Mouse (Mus musculus): Measurements from ENCODE around the gene Adamts13. TPM values are rescaled to one million over a fixed set of nuclear protein-coding genes. Genes with fewer than 3 reads are reported as not detected.

Adamts13 gene
- polyA plus RNA-seq, 1 experiment from 2014 or later, result not detected

DNA sequence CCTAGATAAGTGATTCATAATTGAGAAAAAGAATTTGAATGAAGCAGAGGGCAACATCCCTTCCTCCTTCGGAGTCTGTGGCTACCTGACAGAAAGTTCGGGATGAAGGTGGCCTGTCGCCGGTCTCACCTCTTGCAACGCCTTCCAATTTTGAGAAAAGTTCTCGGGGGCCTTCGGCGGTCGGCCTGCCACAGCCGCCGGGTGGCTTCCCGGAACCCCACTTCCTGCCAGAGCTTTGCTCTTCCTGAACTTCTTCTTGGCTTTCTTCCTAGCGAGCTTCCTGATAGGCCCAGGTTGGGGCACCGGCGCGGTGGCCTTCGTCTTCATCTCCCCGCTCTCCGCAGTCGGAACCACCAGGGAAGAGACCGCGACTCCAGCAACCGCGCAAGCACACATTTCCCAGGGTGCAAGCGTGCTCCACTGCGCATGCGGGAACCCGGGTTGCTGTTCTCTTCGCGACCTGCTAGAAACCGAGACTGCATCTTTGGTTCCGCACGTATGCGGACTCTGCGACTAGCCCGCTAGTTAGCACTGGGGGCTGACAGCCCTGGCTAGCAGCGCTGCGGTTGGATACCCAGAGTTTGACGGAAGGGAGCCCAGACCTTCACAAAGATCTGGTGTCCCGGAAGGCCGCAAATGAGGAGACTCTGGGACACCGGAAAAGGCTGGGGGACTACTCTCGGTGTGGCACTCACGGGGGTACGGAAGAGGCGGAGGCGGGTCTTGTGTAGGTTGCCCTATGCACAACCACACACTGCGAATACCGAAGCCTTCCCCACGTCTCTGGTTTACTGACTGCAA is 9.1 kb upstream of the Adamts13 start, which contains the start of gene Rexo4:
Gene Rexo4 (minus strand): TSS at position 464 of the 801 bp plus-strand sequence.
- peaks cover 7% of the 10 kb centered on the region for H3K36me3 ChIP-seq (ENCODE audit: control insufficient read depth, insufficient read depth, low read length)
- H3K4me2 ChIP-seq (replicated peaks; ENCODE audit: low read depth, low read length), result peak within 1 kb of the TSS; percentile 78
- no peaks in the 10 kb centered on the region for H3K27me3 ChIP-seq (ENCODE audit: control insufficient read depth, insufficient read depth, low read length)
- DNase-seq (ENCODE audit: low spot score) (peak; percentile 96), ATAC-seq (ENCODE audit: low FRiP score) (peak; percentile 96)
- peak within 1 kb of the TSS; percentile 86 for H3K9ac ChIP-seq (ENCODE audit: low read depth, low read length)
- under 1% methylated on average over 50 of the region's 50 CpGs for WGBS
- peak within 1 kb of the TSS; percentile 99 for H3K27ac ChIP-seq (ENCODE audit: low read depth, low read length)
- H3K4me1 ChIP-seq (replicated peaks; ENCODE audit: control insufficient read depth, insufficient read depth, low read length), result peaks cover 4% of the 10 kb centered on the region; the same call in 1 of the 2 replicates
- no peaks in the 10 kb centered on the region for H3K9me3 ChIP-seq (ENCODE audit: control insufficient read depth, low read length)
- peak within 1 kb of the TSS; percentile 87 for H3K4me3 ChIP-seq (ENCODE audit: low read depth, low read length)

DNA sequence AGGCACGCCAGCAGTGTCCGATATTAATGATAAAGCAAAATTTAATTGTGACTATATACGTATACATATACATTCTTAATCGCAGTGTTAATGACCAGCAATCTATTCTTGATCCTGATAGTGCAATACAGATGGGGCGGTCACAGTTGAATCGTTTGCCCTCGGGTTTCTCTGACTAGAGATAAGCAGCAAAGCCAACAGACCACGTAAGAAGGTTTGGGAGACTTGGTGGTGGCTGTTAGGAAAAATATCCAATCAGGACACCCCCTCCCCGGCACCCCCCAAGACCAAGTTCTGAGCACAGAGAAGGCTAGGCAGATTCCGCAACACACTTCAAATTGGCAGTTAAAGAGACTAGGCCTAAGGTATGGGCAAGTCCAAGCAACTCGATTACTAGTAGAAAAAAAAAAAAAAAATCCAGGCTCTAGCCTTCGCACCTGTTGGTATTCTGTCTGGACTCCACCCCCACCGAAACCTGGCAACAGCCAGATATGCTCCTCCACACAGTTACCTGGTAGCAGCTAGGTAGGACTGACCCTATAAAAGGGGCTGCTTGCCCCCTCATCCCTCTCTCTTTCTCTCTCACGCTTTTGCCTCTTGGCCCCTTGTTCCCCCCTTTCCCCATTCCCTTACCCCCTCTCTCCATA is 8.4 kb upstream of the Adamts13 start:
- WGBS, result 15% methylated on average over 14 of the region's 14 CpGs
- peak; percentile 50; the same call in 1 of the 2 replicates for ATAC-seq (ENCODE audit: low FRiP score)
- H3K4me1 ChIP-seq (replicated peaks; ENCODE audit: control insufficient read depth, insufficient read depth, low read length), result peaks cover 4% of the 10 kb centered on the region; the same call in 1 of the 2 replicates
- DNase-seq (ENCODE audit: low spot score), result no peak
- peak overlapping the region; percentile 78 for H3K4me2 ChIP-seq (replicated peaks; ENCODE audit: low read depth, low read length)
- no peaks in the 10 kb centered on the region for H3K9me3 ChIP-seq (ENCODE audit: control insufficient read depth, low read length)
- peak overlapping the region; percentile 87 for H3K4me3 ChIP-seq (ENCODE audit: low read depth, low read length)
- peak overlapping the region; percentile 99 for H3K27ac ChIP-seq (ENCODE audit: low read depth, low read length)
- peak overlapping the region; percentile 86 for H3K9ac ChIP-seq (ENCODE audit: low read depth, low read length)
- no peaks in the 10 kb centered on the region for H3K27me3 ChIP-seq (ENCODE audit: control insufficient read depth, insufficient read depth, low read length)
- peaks cover 5% of the 10 kb centered on the region for H3K36me3 ChIP-seq (ENCODE audit: control insufficient read depth, insufficient read depth, low read length)

GRCm38 (mm10) chr2:26967262-26967661 is 6.0 kb upstream of the Adamts13 start:
- DNase-seq (ENCODE audit: low spot score) (no peak), ATAC-seq (ENCODE audit: low FRiP score) (no peak)
- no peak overlapping the region for H3K4me3 ChIP-seq (ENCODE audit: low read depth, low read length)
- H3K4me2 ChIP-seq (replicated peaks; ENCODE audit: low read depth, low read length), result no peak overlapping the region
- no peaks in the 10 kb centered on the region for H3K9me3 ChIP-seq (ENCODE audit: control insufficient read depth, low read length)
- WGBS, result 70% methylated on average over 2 of the region's 2 CpGs
- H3K27me3 ChIP-seq (ENCODE audit: control insufficient read depth, insufficient read depth, low read length), result no peaks in the 10 kb centered on the region
- H3K27ac ChIP-seq (ENCODE audit: low read depth, low read length), result no peak overlapping the region
- peaks cover 4% of the 10 kb centered on the region; the same call in 1 of the 2 replicates for H3K4me1 ChIP-seq (replicated peaks; ENCODE audit: control insufficient read depth, insufficient read depth, low read length)
- no peak overlapping the region for H3K9ac ChIP-seq (ENCODE audit: low read depth, low read length)
- no peaks in the 10 kb centered on the region for H3K36me3 ChIP-seq (ENCODE audit: control insufficient read depth, insufficient read depth, low read length)

- H3K27me3 ChIP-seq (ENCODE audit: control insufficient read depth, insufficient read depth, low read length), result no peaks in the 10 kb centered on the region
- 59% methylated on average over 4 of the region's 4 CpGs for WGBS
Measured at GRCm38 (mm10) chr2:26973960-26974359, 744 bp downstream of the Adamts13 start.

DNA sequence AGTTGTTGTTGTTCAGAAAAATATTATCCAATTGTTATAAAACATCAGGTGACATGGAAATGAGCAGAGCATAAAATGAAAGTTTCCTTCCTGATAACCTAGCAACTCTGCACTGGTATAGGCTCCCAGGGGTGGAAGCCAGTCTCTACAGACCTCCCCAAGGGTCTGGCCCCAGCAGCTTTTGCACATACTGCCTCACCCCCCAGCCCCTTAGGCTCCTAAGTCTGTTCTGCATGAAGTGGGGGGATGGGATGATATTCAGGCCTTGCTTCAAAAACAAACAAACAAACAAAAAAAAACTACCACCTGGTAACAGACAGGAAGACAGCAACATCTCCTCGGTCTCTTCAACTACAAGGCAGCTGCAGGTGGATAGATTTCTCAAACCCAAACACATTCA is 7.1 kb downstream of the Adamts13 start:
- H3K36me3 ChIP-seq (ENCODE audit: control insufficient read depth, insufficient read depth, low read length), result no peaks in the 10 kb centered on the region
- DNase-seq (ENCODE audit: low spot score) (no peak), ATAC-seq (ENCODE audit: low FRiP score) (no peak)
- H3K27ac ChIP-seq (ENCODE audit: low read depth, low read length), result no peak overlapping the region
- no peaks in the 10 kb centered on the region for H3K4me1 ChIP-seq (replicated peaks; ENCODE audit: control insufficient read depth, insufficient read depth, low read length)
- H3K9ac ChIP-seq (ENCODE audit: low read depth, low read length), result no peak overlapping the region
- H3K4me2 ChIP-seq (replicated peaks; ENCODE audit: low read depth, low read length), result no peak overlapping the region
- no peaks in the 10 kb centered on the region for H3K9me3 ChIP-seq (ENCODE audit: control insufficient read depth, low read length)
- no peaks in the 10 kb centered on the region for H3K27me3 ChIP-seq (ENCODE audit: control insufficient read depth, insufficient read depth, low read length)
- H3K4me3 ChIP-seq (ENCODE audit: low read depth, low read length), result no peak overlapping the region
- 80% methylated on average over 1 of the region's 1 CpGs for WGBS

More at GRCm38 (mm10) chr2:26973960-26974359, 744 bp downstream of the Adamts13 start:
- Histone ChIP-seq H3K27ac (ENCODE audit: low read depth, low read length) (no peak overlapping the region), H3K36me3 (ENCODE audit: control insufficient read depth, insufficient read depth, low read length) (no peaks in the 10 kb centered on the region), H3K4me3 (ENCODE audit: low read depth, low read length) (no peak overlapping the region), H3K9ac (ENCODE audit: low read depth, low read length) (no peak overlapping the region), H3K9me3 (ENCODE audit: control insufficient read depth, low read length) (no peaks in the 10 kb centered on the region), H3K4me2 (replicated peaks; ENCODE audit: low read depth, low read length) (no peak overlapping the region), H3K4me1 (replicated peaks; ENCODE audit: control insufficient read depth, insufficient read depth, low read length) (no peaks in the 10 kb centered on the region)
- ATAC-seq (ENCODE audit: low FRiP score) (no peak), DNase-seq (ENCODE audit: low spot score) (no peak)

GRCm38 (mm10) chr2:26984179-26984578 is 11.0 kb downstream of the Adamts13 start:
- H3K4me2 ChIP-seq (replicated peaks; ENCODE audit: low read depth, low read length), result no peak overlapping the region
- 73% methylated on average over 2 of the region's 2 CpGs for WGBS

DNA sequence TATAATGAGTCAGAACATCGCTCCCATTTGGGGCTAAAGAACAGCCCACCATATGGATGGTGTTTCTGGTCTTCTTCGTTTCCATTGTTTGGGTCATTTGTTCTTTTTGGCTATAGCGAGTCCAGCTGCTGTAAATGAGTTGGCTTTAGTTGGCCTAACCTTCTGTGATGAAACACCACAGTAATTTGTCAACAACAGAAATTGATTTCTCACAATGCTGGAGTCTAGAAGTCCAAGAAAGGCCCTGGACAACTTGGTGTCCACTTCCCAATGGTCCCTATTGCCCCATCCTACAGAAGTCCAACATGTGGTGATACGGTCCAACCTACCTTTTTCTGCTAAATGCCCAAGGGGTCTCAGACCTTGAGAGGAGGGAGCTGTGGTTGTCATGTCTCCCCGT is 11.4 kb downstream of the Adamts13 start:
- no peak overlapping the region for H3K4me2 ChIP-seq (replicated peaks; ENCODE audit: low read depth, low read length)
- no peaks in the 10 kb centered on the region for H3K27me3 ChIP-seq (ENCODE audit: control insufficient read depth, insufficient read depth, low read length)
- no peaks in the 10 kb centered on the region for H3K9me3 ChIP-seq (ENCODE audit: control insufficient read depth, low read length)
- H3K4me3 ChIP-seq (ENCODE audit: low read depth, low read length), result no peak overlapping the region
- no peaks in the 10 kb centered on the region for H3K36me3 ChIP-seq (ENCODE audit: control insufficient read depth, insufficient read depth, low read length)
- no peak overlapping the region for H3K27ac ChIP-seq (ENCODE audit: low read depth, low read length)
- WGBS, result 89% methylated on average over 5 of the region's 5 CpGs
- H3K4me1 ChIP-seq (replicated peaks; ENCODE audit: control insufficient read depth, insufficient read depth, low read length), result no peaks in the 10 kb centered on the region
- DNase-seq (ENCODE audit: low spot score), result no peak
- no peak overlapping the region for H3K9ac ChIP-seq (ENCODE audit: low read depth, low read length)
- no peak for ATAC-seq (ENCODE audit: low FRiP score)

More at GRCm38 (mm10) chr2:26984179-26984578, 11.0 kb downstream of the Adamts13 start:
- Histone ChIP-seq H3K27ac (ENCODE audit: low read depth, low read length) (no peak overlapping the region), H3K27me3 (ENCODE audit: control insufficient read depth, insufficient read depth, low read length) (no peaks in the 10 kb centered on the region), H3K36me3 (ENCODE audit: control insufficient read depth, insufficient read depth, low read length) (no peaks in the 10 kb centered on the region), H3K9me3 (ENCODE audit: control insufficient read depth, low read length) (no peaks in the 10 kb centered on the region), H3K4me1 (replicated peaks; ENCODE audit: control insufficient read depth, insufficient read depth, low read length) (no peaks in the 10 kb centered on the region), H3K9ac (ENCODE audit: low read depth, low read length) (no peak overlapping the region), H3K4me3 (ENCODE audit: low read depth, low read length) (no peak overlapping the region)
- no peak for DNase-seq (ENCODE audit: low spot score)
- ATAC-seq (ENCODE audit: low FRiP score), result no peak

DNA sequence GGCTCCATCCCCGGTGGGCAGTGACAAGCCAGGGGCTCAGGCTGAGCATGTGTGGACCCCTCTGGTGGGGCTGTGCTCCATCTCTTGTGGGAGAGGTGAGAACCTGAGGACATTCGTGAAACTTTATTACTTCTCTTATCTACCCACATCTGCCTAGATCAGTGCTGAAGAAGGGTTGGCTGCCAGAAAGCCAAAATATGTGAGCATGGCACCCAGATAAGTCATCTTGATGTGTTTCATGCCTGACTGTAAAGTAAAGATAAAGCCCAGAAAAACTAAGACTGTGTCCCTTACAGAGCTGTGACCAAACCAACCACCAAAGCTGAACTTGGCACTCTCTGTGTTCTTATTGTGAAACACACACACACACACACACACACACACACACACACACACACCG is 20.7 kb downstream of the Adamts13 start:
- no peak for ATAC-seq (ENCODE audit: low FRiP score)
- 78% methylated on average over 3 of the region's 3 CpGs for WGBS
- H3K4me2 ChIP-seq (replicated peaks; ENCODE audit: low read depth, low read length), result no peak overlapping the region

More for the DNA sequence above, 20.7 kb downstream of the Adamts13 start:
- Histone ChIP-seq H3K4me1 (replicated peaks; ENCODE audit: control insufficient read depth, insufficient read depth, low read length) (no peaks in the 10 kb centered on the region), H3K36me3 (ENCODE audit: control insufficient read depth, insufficient read depth, low read length) (no peaks in the 10 kb centered on the region), H3K9ac (ENCODE audit: low read depth, low read length) (no peak overlapping the region), H3K4me3 (ENCODE audit: low read depth, low read length) (no peak overlapping the region), H3K9me3 (ENCODE audit: control insufficient read depth, low read length) (no peaks in the 10 kb centered on the region), H3K27ac (ENCODE audit: low read depth, low read length) (no peak overlapping the region), H3K27me3 (ENCODE audit: control insufficient read depth, insufficient read depth, low read length) (no peaks in the 10 kb centered on the region)
- no peak for DNase-seq (ENCODE audit: low spot score)
